In the genomic region with DNA sequence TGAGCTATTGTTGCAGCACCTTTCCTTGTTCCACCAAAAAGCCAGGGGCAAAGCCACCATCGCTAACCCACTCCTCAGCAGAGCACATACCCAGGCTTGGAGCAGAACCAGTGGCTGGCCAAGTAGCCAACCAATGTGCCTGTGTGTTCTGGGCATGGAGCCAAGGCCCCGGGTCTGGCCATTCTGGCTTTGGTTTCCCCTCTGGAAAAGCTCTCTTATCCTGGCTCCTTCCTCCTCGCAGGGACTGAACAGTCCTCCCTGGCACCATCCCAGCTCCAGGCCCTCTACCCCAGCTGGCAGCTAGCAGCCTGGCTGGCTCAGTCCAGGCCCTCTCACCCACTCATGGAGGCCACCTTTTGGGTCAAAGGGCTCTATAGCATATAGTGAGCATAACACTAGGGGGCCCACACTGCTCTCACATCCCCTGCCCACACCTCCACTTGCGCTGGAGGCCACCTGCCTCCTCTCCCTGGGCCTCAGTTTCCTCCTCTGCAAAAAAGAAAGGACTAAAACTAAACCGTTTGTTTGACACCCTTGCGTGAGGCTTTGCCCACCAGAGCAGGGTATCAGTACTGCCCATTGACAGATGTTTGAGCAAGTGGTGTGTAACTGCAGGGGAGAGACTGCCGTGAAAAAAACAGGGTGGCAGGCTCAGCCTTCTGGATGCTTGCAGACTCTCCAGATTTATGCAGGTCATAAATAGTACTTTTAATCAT, we compare ENCODE assay signal across 8 mouse cellular contexts. TPM values are rescaled to one million over a fixed set of nuclear protein-coding genes. Genes with fewer than 3 reads are reported as not detected.
DNase-seq lines count a peak whose midpoint lies in the region; ATAC-seq lines count a peak whose summit lies in the region.

No protein-coding gene starts in this region.

- H3K9ac ChIP-seq in neural tube, embryonic 11.5 days (ENCODE audit: low read length): peak overlapping the region; percentile 45
- peak overlapping the region; percentile 28 for H3K9ac ChIP-seq in embryonic facial prominence, embryonic 15.5 days
- H3K9ac ChIP-seq in kidney, embryonic 14.5 days (ENCODE audit: low read depth, low read length): peak overlapping the region; percentile 50; the same call in 1 of the 2 replicates
- H3K9ac ChIP-seq in limb, embryonic 15.5 days: peak overlapping the region; percentile 42
- H3K9ac ChIP-seq in neural tube, embryonic 12.5 days: peak overlapping the region; percentile 56

- H3K9me3 ChIP-seq in neural tube, embryonic 11.5 days (ENCODE audit: control insufficient read depth, low read length): no peaks in the 10 kb centered on the region
- H3K9me3 ChIP-seq in embryonic facial prominence, embryonic 15.5 days (replicated peaks): no peaks in the 10 kb centered on the region
- H3K9me3 ChIP-seq in heart, embryonic 10.5 days: no peaks in the 10 kb centered on the region
- H3K9me3 ChIP-seq in kidney, embryonic 14.5 days (ENCODE audit: control insufficient read depth, low read length): no peaks in the 10 kb centered on the region
- no peaks in the 10 kb centered on the region for H3K9me3 ChIP-seq in limb, embryonic 15.5 days
- no peaks in the 10 kb centered on the region for H3K9me3 ChIP-seq in neural tube, embryonic 12.5 days

- peaks cover 14% of the 10 kb centered on the region for H3K36me3 ChIP-seq in neural tube, embryonic 11.5 days (ENCODE audit: control insufficient read depth, insufficient read depth, low read length)
- peaks cover 30% of the 10 kb centered on the region for H3K36me3 ChIP-seq in embryonic facial prominence, embryonic 15.5 days
- H3K36me3 ChIP-seq in heart, embryonic 10.5 days: peaks cover 31% of the 10 kb centered on the region
- peaks cover 27% of the 10 kb centered on the region for H3K36me3 ChIP-seq in kidney, embryonic 14.5 days (ENCODE audit: control insufficient read depth, insufficient read depth, low read length)
- H3K36me3 ChIP-seq in limb, embryonic 15.5 days: peaks cover 30% of the 10 kb centered on the region
- peaks cover 28% of the 10 kb centered on the region for H3K36me3 ChIP-seq in neural tube, embryonic 12.5 days

- H3K27me3 ChIP-seq in neural tube, embryonic 11.5 days (ENCODE audit: control insufficient read depth, insufficient read depth, low read length): no peaks in the 10 kb centered on the region
- no peaks in the 10 kb centered on the region for H3K27me3 ChIP-seq in embryonic facial prominence, embryonic 15.5 days
- no peaks in the 10 kb centered on the region for H3K27me3 ChIP-seq in heart, embryonic 10.5 days (ENCODE audit: insufficient read depth, poor library complexity, severe bottlenecking)
- no peaks in the 10 kb centered on the region for H3K27me3 ChIP-seq in kidney, embryonic 14.5 days (ENCODE audit: control insufficient read depth, insufficient read depth, low read length)
- H3K27me3 ChIP-seq in limb, embryonic 15.5 days: no peaks in the 10 kb centered on the region
- no peaks in the 10 kb centered on the region for H3K27me3 ChIP-seq in neural tube, embryonic 12.5 days (replicated peaks)

- peak overlapping the region; percentile 56; the same call in 1 of the 2 replicates for H3K27ac ChIP-seq in neural tube, embryonic 11.5 days (ENCODE audit: low read depth, low read length)
- peak overlapping the region; percentile 82 for H3K27ac ChIP-seq in embryonic facial prominence, embryonic 15.5 days (replicated peaks)
- H3K27ac ChIP-seq in heart, embryonic 10.5 days: peak overlapping the region; percentile 88
- peak overlapping the region; percentile 48; the same call in 1 of the 2 replicates for H3K27ac ChIP-seq in kidney, embryonic 14.5 days (ENCODE audit: low read depth, low read length)
- peak overlapping the region; percentile 79 for H3K27ac ChIP-seq in limb, embryonic 15.5 days
- peak overlapping the region; percentile 62; the same call in 1 of the 2 replicates for H3K27ac ChIP-seq in neural tube, embryonic 12.5 days

- DNase-seq in neural tube, embryonic 11.5 days (ENCODE audit: low spot score): peak; percentile 48
- DNase-seq in neural tube, embryonic 10.5 days (ENCODE audit: extremely low spot score, low spot score): no peak
- DNase-seq in heart, embryonic 10.5 days (ENCODE audit: low spot score): no peak
- DNase-seq in T-cell, adult 2 months (ENCODE audit: low spot score): no peak

- peak overlapping the region; percentile 58 for H3K4me2 ChIP-seq in neural tube, embryonic 11.5 days (ENCODE audit: low read depth)
- peak overlapping the region; percentile 80 for H3K4me2 ChIP-seq in embryonic facial prominence, embryonic 15.5 days (replicated peaks)
- peak overlapping the region; percentile 67 for H3K4me2 ChIP-seq in kidney, embryonic 14.5 days (replicated peaks; ENCODE audit: low read depth, low read length)
- peak overlapping the region; percentile 77 for H3K4me2 ChIP-seq in limb, embryonic 15.5 days
- H3K4me2 ChIP-seq in neural tube, embryonic 12.5 days (replicated peaks): peak overlapping the region; percentile 71

- H3K4me3 ChIP-seq in neural tube, embryonic 11.5 days (ENCODE audit: low read depth, low read length): peak overlapping the region; percentile 40
- peak overlapping the region; percentile 52 for H3K4me3 ChIP-seq in embryonic facial prominence, embryonic 15.5 days (replicated peaks)
- peak overlapping the region; percentile 61 for H3K4me3 ChIP-seq in heart, embryonic 10.5 days
- peak overlapping the region; percentile 39 for H3K4me3 ChIP-seq in kidney, embryonic 14.5 days (ENCODE audit: low read length)
- peak overlapping the region; percentile 51 for H3K4me3 ChIP-seq in limb, embryonic 15.5 days
- peak overlapping the region; percentile 41 for H3K4me3 ChIP-seq in neural tube, embryonic 12.5 days

- H3K4me1 ChIP-seq in neural tube, embryonic 11.5 days (ENCODE audit: control insufficient read depth, insufficient read depth, low read length): peaks cover 43% of the 10 kb centered on the region
- peaks cover 77% of the 10 kb centered on the region for H3K4me1 ChIP-seq in embryonic facial prominence, embryonic 15.5 days
- peaks cover 90% of the 10 kb centered on the region for H3K4me1 ChIP-seq in heart, embryonic 10.5 days
- H3K4me1 ChIP-seq in kidney, embryonic 14.5 days (ENCODE audit: control insufficient read depth, insufficient read depth, low read length): peaks cover 54% of the 10 kb centered on the region
- H3K4me1 ChIP-seq in limb, embryonic 15.5 days: peaks cover 79% of the 10 kb centered on the region
- H3K4me1 ChIP-seq in neural tube, embryonic 12.5 days: peaks cover 70% of the 10 kb centered on the region

- WGBS in neural tube, embryonic 11.5 days: 55% methylated on average over 7 of the region's 7 CpGs
- 27% methylated on average over 7 of the region's 7 CpGs for WGBS in embryonic facial prominence, embryonic 15.5 days
- WGBS in heart, embryonic 10.5 days: 59% methylated on average over 7 of the region's 7 CpGs
- 37% methylated on average over 7 of the region's 7 CpGs for WGBS in kidney, embryonic 14.5 days
- 24% methylated on average over 7 of the region's 7 CpGs for whole genome bisulfite sequencing in limb, embryonic 15.5 days
- WGBS in neural tube, embryonic 12.5 days: 39% methylated on average over 7 of the region's 7 CpGs

- no peak; the same call in 1 of the 2 replicates for ATAC-seq in neural tube, embryonic 11.5 days (ENCODE audit: insufficient read depth, low FRiP score, low TSS enrichment)
- 0 out of 2 replicates have a peak, but pooled peaks have one; percentile 8 for ATAC-seq in embryonic facial prominence, embryonic 15.5 days (ENCODE audit: insufficient number of reproducible peaks, low FRiP score, low TSS enrichment, low read depth)
- ATAC-seq in kidney, embryonic 14.5 days (ENCODE audit: low FRiP score, low TSS enrichment): no peak
- ATAC-seq in limb, embryonic 15.5 days (ENCODE audit: insufficient number of reproducible peaks, low FRiP score, low TSS enrichment, low read depth): no peak
- ATAC-seq in neural tube, embryonic 12.5 days (ENCODE audit: low FRiP score, low read depth): peak; percentile 54

RNA-seq across cellular contexts. Expression of a gene that starts 13.0 kb away (rescaled TPM):
- polyA plus RNA-seq in neural tube, embryonic 11.5 days (2014; fragmentation: Nextera tagmentation; extraction: Ambion mirVana): 53.3 and 54.7 TPM in 2 replicates
- polyA plus RNA-seq in embryonic facial prominence, embryonic 15.5 days (2015; fragmentation: Nextera tagmentation; extraction: Ambion mirVana): 76.7 and 78.1 TPM in 2 replicates
- 38.2 and 40.3 TPM in 2 replicates for polyA plus RNA-seq in heart, embryonic 10.5 days (2016; fragmentation: Nextera tagmentation; extraction: Ambion mirVana)
- 58.8 and 60.1 TPM in 2 replicates for polyA plus RNA-seq in kidney, embryonic 14.5 days (2014; fragmentation: Nextera tagmentation; extraction: Ambion mirVana)
- 66.5 and 70.3 TPM in 2 replicates for polyA plus RNA-seq in limb, embryonic 15.5 days (2015; fragmentation: Nextera tagmentation; extraction: Ambion mirVana)
- polyA plus RNA-seq in neural tube, embryonic 12.5 days (2016; fragmentation: Nextera tagmentation; extraction: Ambion mirVana): 50.0 and 50.9 TPM in 2 replicates

Comparison
In these comparisons a context has a peak if more than half of its experiments do, and no peak if none do; other contexts are left out.
1. ATAC-seq: peak in embryonic facial prominence, embryonic 15.5 days (single experiment) and neural tube, embryonic 12.5 days (single experiment); none in neural tube, embryonic 11.5 days (single experiment), kidney, embryonic 14.5 days (single experiment) and limb, embryonic 15.5 days (single experiment).
2. Peak in every context shown above with its lines, with median percentiles within 50 percentile points of each other: H3K27ac ChIP-seq, H3K4me2 ChIP-seq, H3K4me3 ChIP-seq and H3K9ac ChIP-seq.